Mouse (Mus musculus) embryonic facial prominence, embryonic 11.5 days (tissue): ENCODE measurements around the gene Gm11596. TPM values are rescaled to one million over a fixed set of nuclear protein-coding genes. Genes with fewer than 3 reads are reported as not detected.
"Not testable (repeated sequence)": the region's sequence is repeated elsewhere in the genome, so short reads cannot be mapped to it uniquely, and the experiment has no call there.

ENCODE experiments used
- ATAC-seq: fragments of 200-750 bp; cut with Nextera tagmentation; replicated peaks from 2 replicates; pipeline ENCODE4 v1.8.0; 2017; ENCODE audit warnings: low read depth; ENCODE audit not compliant: insufficient number of reproducible peaks, low FRiP score, low TSS enrichment
- DNase-seq: peaks from one replicate; pipeline ENCODE4 v3.0.0-alpha.2; 2015; ENCODE audit warnings: low spot score
- H3K27ac ChIP-seq: fragments of 300-500 bp; sonication (generic); replicated peaks from 2 replicates; pipeline ENCODE4 v1.5.1; 2014; ENCODE audit warnings: mild to moderate bottlenecking, low read depth, low read length, control low read depth
- H3K27me3 ChIP-seq: fragments of 300-500 bp; sonication (generic); 2 replicates; pipeline ENCODE4 v1.6.1; 2014; ENCODE audit warnings: mild to moderate bottlenecking, low read length, moderate library complexity, mixed read lengths; ENCODE audit not compliant: control insufficient read depth, insufficient read depth
- H3K36me3 ChIP-seq: fragments of 300-500 bp; sonication (generic); replicated peaks from 2 replicates; pipeline ENCODE4 v1.6.1; 2014; ENCODE audit warnings: low read depth, mild to moderate bottlenecking, low read length, moderate library complexity, mixed read lengths; ENCODE audit not compliant: control insufficient read depth, insufficient read depth
- H3K4me1 ChIP-seq: fragments of 300-500 bp; sonication (generic); 2 replicates; pipeline ENCODE4 v1.6.1; 2014; ENCODE audit warnings: low read length, mixed read lengths; ENCODE audit not compliant: control insufficient read depth, insufficient read depth
- H3K4me2 ChIP-seq: fragments of 300-500 bp; sonication (generic); 2 replicates; pipeline ENCODE4 v1.6.1; 2014; ENCODE audit warnings: low read depth, mild to moderate bottlenecking, control low read depth, low read length, moderate library complexity
- H3K4me3 ChIP-seq: fragments of 300-500 bp; sonication (generic); 2 replicates; pipeline ENCODE4 v1.5.1; 2014; ENCODE audit warnings: low read depth, low read length, control low read depth
- H3K9ac ChIP-seq: fragments of 300-500 bp; sonication (generic); replicated peaks from 2 replicates; pipeline ENCODE4 v1.6.1; 2014; ENCODE audit warnings: mild to moderate bottlenecking, control low read depth, low read length
- H3K9me3 ChIP-seq: fragments of 300-500 bp; sonication (generic); replicated peaks from 2 replicates; pipeline ENCODE4 v1.6.1; 2016; ENCODE audit warnings: mild to moderate bottlenecking, low read length, inconsistent platforms, mixed read lengths; ENCODE audit not compliant: control insufficient read depth
- WGBS: fragments of 180-500 bp; shearing (Covaris S2); extraction: QIAGEN DNeasy Blood & Tissue Kit; methylation state at CpG from one replicate; pipeline ENCODE4 v1.1.7; 2014; 5-methylcytosine and 5-hydroxymethylcytosine counted together
- polyA plus RNA-seq: library from polyadenylated mRNA; unstranded; fragments of >200 nt; fragmentation: Nextera tagmentation; extraction: Ambion mirVana; gene quantifications from 2 replicates; pipeline ENCODE4 v1.2.1, GENCODE M21; 2014

Gm11596 gene
- polyA plus RNA-seq, 1 experiment from 2014 or later: not detected

DNA sequence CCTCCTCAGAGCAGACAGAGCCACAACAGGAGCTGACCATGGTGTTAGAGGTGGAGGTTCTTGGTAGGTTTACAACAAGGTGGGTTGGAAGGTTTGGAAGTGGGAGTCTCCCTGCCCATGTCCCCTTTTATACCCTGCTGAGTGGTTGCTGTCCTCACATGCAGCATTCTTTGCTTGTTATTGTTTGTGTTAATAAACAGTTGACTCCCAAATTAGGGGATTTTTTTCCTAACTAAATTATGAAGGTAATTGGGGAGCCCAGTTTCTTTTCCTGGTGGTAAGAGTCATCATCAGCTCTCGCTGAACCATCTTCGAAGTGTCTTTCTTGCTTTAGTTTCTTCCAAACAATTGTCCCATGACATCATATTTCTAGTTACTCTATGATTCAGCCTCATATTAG lies 12.7 kb downstream of the Gm11596 start, which contains the start of gene Krtap4-8:
Gene Krtap4-8, minus strand, starts transcription at position 101 of the 400 bp plus-strand sequence.
- 87% methylated on average over 2 of the region's 2 CpGs for WGBS
- Histone ChIP-seq H3K27ac (no peak within 1 kb of the TSS), H3K36me3 (no peaks in the 10 kb centered on the region), H3K27me3 (no peaks in the 10 kb centered on the region), H3K4me2 (no peak within 1 kb of the TSS), H3K9me3 (no peaks in the 10 kb centered on the region), H3K4me1 (no peaks in the 10 kb centered on the region), H3K4me3 (no peak within 1 kb of the TSS), H3K9ac (no peak within 1 kb of the TSS)
- ATAC-seq (no peak), DNase-seq (no peak)

DNA sequence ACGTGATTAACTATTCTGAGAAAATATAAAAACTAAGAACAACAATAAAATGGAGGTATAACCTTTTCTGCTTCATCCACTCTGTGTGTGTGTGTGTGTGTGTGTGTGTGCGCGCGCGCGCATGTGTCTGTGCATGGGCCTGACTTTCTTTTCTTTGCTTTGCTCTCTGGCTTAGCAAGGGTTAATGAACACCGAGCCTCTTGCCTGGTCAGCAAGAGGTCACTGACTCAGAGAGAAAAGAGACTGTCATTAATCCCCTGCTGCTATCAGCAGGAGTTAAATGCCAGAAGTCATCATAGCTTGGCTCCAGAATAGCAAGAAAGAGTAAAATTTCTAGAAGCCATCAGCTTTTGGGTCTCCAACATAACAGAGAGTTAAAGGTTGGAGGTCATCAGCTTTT lies 14.9 kb downstream of the Gm11596 start:
- no peak overlapping the region for H3K9ac ChIP-seq
- WGBS: 54% methylated on average over 7 of the region's 7 CpGs
- H3K27ac ChIP-seq: no peak overlapping the region
- DNase-seq (no peak), ATAC-seq (no peak)
- no peak overlapping the region for H3K4me3 ChIP-seq
- no peak overlapping the region for H3K4me2 ChIP-seq
- H3K4me1 ChIP-seq: no peaks in the 10 kb centered on the region
- no peaks in the 10 kb centered on the region for H3K27me3 ChIP-seq
- no peaks in the 10 kb centered on the region for H3K9me3 ChIP-seq
- no peaks in the 10 kb centered on the region for H3K36me3 ChIP-seq

DNA sequence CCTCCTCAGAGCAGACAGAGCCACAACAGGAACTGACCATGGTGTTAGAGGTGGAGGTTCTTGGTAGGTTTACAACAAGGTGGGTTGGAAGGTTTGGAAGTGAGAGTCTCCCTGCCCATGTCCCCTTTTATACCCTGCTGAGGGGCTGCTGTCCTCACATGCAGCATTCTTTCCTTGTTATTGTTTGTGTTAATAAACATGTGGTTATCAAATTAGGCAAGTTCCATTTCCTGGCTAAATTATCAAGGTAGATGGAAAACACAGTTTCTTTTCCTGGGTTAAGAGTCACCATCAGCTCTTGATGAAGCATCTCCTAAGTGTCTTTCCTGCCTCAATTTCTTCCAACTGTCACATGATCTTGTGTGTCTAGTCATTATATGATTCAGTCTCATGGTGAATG lies 20.5 kb downstream of the Gm11596 start, which contains the start of gene Gm11595:
Gene Gm11595, minus strand, starts transcription at position 101 of the 400 bp plus-strand sequence.
- not testable (repeated sequence) for H3K4me2 ChIP-seq, H3K9ac ChIP-seq, H3K27ac ChIP-seq, ATAC-seq, H3K4me3 ChIP-seq, H3K27me3 ChIP-seq, H3K36me3 ChIP-seq, H3K4me1 ChIP-seq, H3K9me3 ChIP-seq, DNase-seq

DNA sequence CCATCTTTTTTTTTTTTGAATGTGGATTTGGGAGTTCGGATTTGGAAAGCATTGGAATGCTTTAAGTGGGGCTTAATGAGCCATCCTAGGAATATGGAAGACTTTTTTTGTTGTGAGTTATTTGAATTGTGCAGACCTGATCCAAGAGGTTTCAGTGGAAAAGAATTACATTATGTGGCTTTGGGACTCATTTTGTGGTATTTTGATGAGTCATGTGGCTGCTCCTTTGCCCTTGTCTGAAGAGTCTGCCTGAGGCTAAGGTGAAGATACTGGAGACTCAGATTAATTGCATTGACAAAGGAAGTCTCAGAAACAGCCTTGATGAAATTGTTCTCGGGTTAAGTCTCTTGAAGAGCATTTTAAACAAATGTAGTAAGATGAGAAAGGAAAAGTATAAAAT lies 24.9 kb downstream of the Gm11596 start:
- Histone ChIP-seq H3K9me3 (no peaks in the 10 kb centered on the region), H3K27me3 (no peaks in the 10 kb centered on the region), H3K4me1 (no peaks in the 10 kb centered on the region), H3K9ac (no peak overlapping the region), H3K4me2 (no peak overlapping the region), H3K36me3 (no peaks in the 10 kb centered on the region), H3K4me3 (no peak overlapping the region), H3K27ac (no peak overlapping the region)
- no peak for ATAC-seq
- WGBS: 59% methylated on average over 2 of the region's 2 CpGs
- DNase-seq: no peak

DNA sequence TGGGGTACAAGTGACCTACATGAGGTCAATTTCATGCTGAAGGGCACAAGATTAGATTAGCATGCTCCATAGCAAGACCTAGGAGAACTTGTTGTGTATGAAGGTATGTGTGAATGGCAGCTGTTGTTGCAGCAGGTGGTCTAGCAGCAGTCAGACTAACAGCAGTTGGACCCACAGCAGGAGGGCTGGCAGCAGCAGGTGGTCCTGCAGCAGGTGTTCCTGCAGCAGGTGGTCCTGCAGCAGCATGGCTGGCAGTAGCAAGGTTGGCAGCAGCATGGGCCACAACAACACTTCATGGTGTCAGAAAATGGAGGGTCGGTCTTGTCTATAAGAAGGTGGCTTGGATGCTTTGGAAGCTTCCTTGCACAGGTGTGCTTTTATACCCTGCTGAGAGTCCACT lies 34.4 kb downstream of the Gm11596 start:
- Histone ChIP-seq H3K27ac (no peak overlapping the region), H3K4me1 (no peaks in the 10 kb centered on the region), H3K4me3 (no peak overlapping the region), H3K27me3 (no peaks in the 10 kb centered on the region), H3K9ac (no peak overlapping the region), H3K9me3 (no peaks in the 10 kb centered on the region), H3K36me3 (no peaks in the 10 kb centered on the region), H3K4me2 (no peak overlapping the region)
- no peak for ATAC-seq
- DNase-seq: no peak
- 96% methylated on average over 1 of the region's 1 CpGs for WGBS

DNA sequence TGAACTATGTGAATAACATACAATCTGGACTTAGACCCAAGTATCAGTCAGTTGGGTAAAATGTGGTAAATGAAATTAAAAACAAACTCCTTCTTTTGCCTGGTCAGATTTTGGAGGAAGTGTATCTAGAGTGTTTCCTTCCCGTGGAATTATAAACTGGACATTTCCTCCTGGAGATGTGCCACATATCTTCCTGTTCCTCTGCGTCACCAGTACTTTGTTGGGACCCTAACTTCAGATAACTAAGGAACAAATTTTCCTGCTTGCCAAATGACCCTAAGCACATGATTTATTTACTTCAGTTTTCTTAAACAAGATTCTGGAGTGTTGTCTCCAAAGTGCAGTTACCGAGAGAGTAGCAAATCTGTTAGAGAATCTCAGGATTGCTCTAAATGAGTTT lies 49.3 kb downstream of the Gm11596 start:
- H3K9ac ChIP-seq: no peak overlapping the region
- no peaks in the 10 kb centered on the region for H3K27me3 ChIP-seq
- H3K4me2 ChIP-seq: no peak overlapping the region
- DNase-seq: no peak
- H3K4me1 ChIP-seq: no peaks in the 10 kb centered on the region
- no peaks in the 10 kb centered on the region for H3K9me3 ChIP-seq
- H3K4me3 ChIP-seq: no peak overlapping the region
- no peak for ATAC-seq
- H3K36me3 ChIP-seq: no peaks in the 10 kb centered on the region
- no peak overlapping the region for H3K27ac ChIP-seq
- WGBS: 85% methylated on average over 3 of the region's 3 CpGs

Other genes with a start within 250 kb of the Gm11596 start
- not detected in 2 replicates for gene Krtap3-3, start 242.6 kb downstream of the Gm11596 start, polyA plus RNA-seq
- gene Krtap3-2, start 236.6 kb downstream of the Gm11596 start, polyA plus RNA-seq: not detected in 2 replicates
- not detected in 2 replicates for gene Gm11939, start 234.0 kb downstream of the Gm11596 start, polyA plus RNA-seq
- not detected in 2 replicates for gene Krtap3-1, start 226.8 kb downstream of the Gm11596 start, polyA plus RNA-seq
- gene Krtap1-5, start 212.5 kb downstream of the Gm11596 start, polyA plus RNA-seq: not detected in 2 replicates
- not detected in 2 replicates for gene Krtap1-4, start 209.8 kb downstream of the Gm11596 start, polyA plus RNA-seq
- gene Krtap1-3, start 202.1 kb downstream of the Gm11596 start, polyA plus RNA-seq: not detected in 2 replicates
- not detected in 2 replicates for gene Krtap9-3, start 195.4 kb downstream of the Gm11596 start, polyA plus RNA-seq
- not detected in 2 replicates for gene Gm11938, start 190.2 kb downstream of the Gm11596 start, polyA plus RNA-seq
- not detected in 2 replicates for gene Gm11937, start 183.3 kb downstream of the Gm11596 start, polyA plus RNA-seq
- gene Krtap2-4, start 178.6 kb downstream of the Gm11596 start, polyA plus RNA-seq: not detected in 2 replicates
- gene Gm11562, start 173.0 kb downstream of the Gm11596 start, polyA plus RNA-seq: not detected in 2 replicates
- not detected in 2 replicates for gene Krtap4-1, start 165.2 kb downstream of the Gm11596 start, polyA plus RNA-seq
- gene Krtap4-2, start 158.4 kb downstream of the Gm11596 start, polyA plus RNA-seq: not detected in 2 replicates
- gene Krtap4-7, start 149.4 kb downstream of the Gm11596 start, polyA plus RNA-seq: not detected in 2 replicates
- not detected in 2 replicates for gene Gm11555, start 143.2 kb downstream of the Gm11596 start, polyA plus RNA-seq
- gene Gm11563, start 134.5 kb downstream of the Gm11596 start, polyA plus RNA-seq: not detected in 2 replicates
- gene Krtap4-6, start 127.5 kb downstream of the Gm11596 start, polyA plus RNA-seq: not detected in 2 replicates
- not detected in 2 replicates for gene Gm14190, start 102.7 kb downstream of the Gm11596 start, polyA plus RNA-seq
- not detected in 2 replicates for gene Gm14180, start 59.2 kb downstream of the Gm11596 start, polyA plus RNA-seq
- not detected in 2 replicates for gene Gm11595, start 20.6 kb downstream of the Gm11596 start, polyA plus RNA-seq
- gene Krtap4-8, start 12.8 kb downstream of the Gm11596 start, polyA plus RNA-seq: not detected in 2 replicates
- gene Krtap4-9, start 8.3 kb downstream of the Gm11596 start, polyA plus RNA-seq: not detected in 2 replicates
- gene Gm11569, start 5.5 kb upstream of the Gm11596 start, polyA plus RNA-seq: not detected in 2 replicates
- not detected in 2 replicates for gene Gm11554, start 11.0 kb upstream of the Gm11596 start, polyA plus RNA-seq
- not detected in 2 replicates for gene Krtap4-13, start 16.4 kb upstream of the Gm11596 start, polyA plus RNA-seq
- gene Gm11564, start 22.2 kb upstream of the Gm11596 start, polyA plus RNA-seq: not detected in 2 replicates
- gene 2300003K06Rik, start 44.6 kb upstream of the Gm11596 start, polyA plus RNA-seq: not detected in 2 replicates
- not detected in 2 replicates for gene Krtap4-16, start 58.1 kb upstream of the Gm11596 start, polyA plus RNA-seq
- gene Gm11568, start 64.5 kb upstream of the Gm11596 start, polyA plus RNA-seq: not detected in 2 replicates
- gene Gm11559, start 71.0 kb upstream of the Gm11596 start, polyA plus RNA-seq: not detected in 2 replicates
- gene Krtap9-1, start 79.9 kb upstream of the Gm11596 start, polyA plus RNA-seq: not detected in 2 replicates
- gene Gm11567, start 85.7 kb upstream of the Gm11596 start, polyA plus RNA-seq: not detected in 2 replicates
- not detected in 2 replicates for gene Krtap31-1, start 114.5 kb upstream of the Gm11596 start, polyA plus RNA-seq
- not detected in 2 replicates for gene Gm11565, start 121.3 kb upstream of the Gm11596 start, polyA plus RNA-seq
- gene Krtap31-2, start 142.8 kb upstream of the Gm11596 start, polyA plus RNA-seq: not detected in 2 replicates
- gene Krtap9-5, start 155.0 kb upstream of the Gm11596 start, polyA plus RNA-seq: not detected in 2 replicates
- gene Krtap29-1, start 185.6 kb upstream of the Gm11596 start, polyA plus RNA-seq: not detected in 2 replicates
- not detected in 2 replicates for gene Krtap16-1, start 193.1 kb upstream of the Gm11596 start, polyA plus RNA-seq
- not detected in 2 replicates for gene Krtap17-1, start 200.5 kb upstream of the Gm11596 start, polyA plus RNA-seq
- not detected in 2 replicates for gene Krt33a, start 222.7 kb upstream of the Gm11596 start, polyA plus RNA-seq
- not detected in 2 replicates for gene Krt33b, start 236.4 kb upstream of the Gm11596 start, polyA plus RNA-seq
- not detected in 2 replicates for gene Krt34, start 248.1 kb upstream of the Gm11596 start, polyA plus RNA-seq